Mouse (Mus musculus) midbrain, embryonic 14.5 days (tissue): ENCODE results near the gene Acot8. TPM values are rescaled to one million over a fixed set of nuclear protein-coding genes. Genes with fewer than 3 reads are reported as not detected.

Experiments
- ATAC-seq: fragments of 200-750 bp; cut with Nextera tagmentation; 2 replicates; pipeline ENCODE4 v1.8.0; 2017; ENCODE audit warnings: moderate number of reproducible peaks, moderate library complexity; ENCODE audit not compliant: low FRiP score, low TSS enrichment
- DNase-seq: peaks from one replicate; pipeline ENCODE4 v3.0.0-alpha.2; 2015
- H3K27ac ChIP-seq: fragments of 300-500 bp; sonication (generic); replicated peaks from 2 replicates; pipeline ENCODE4 v1.5.1; 2014; ENCODE audit warnings: mild to moderate bottlenecking, low read depth, low read length, moderate library complexity
- H3K27me3 ChIP-seq: fragments of 300-500 bp; sonication (generic); 2 replicates; pipeline ENCODE4 v1.6.1; 2014; ENCODE audit warnings: low read length, control low read depth, mixed read lengths; ENCODE audit not compliant: control insufficient read depth, insufficient read depth
- H3K36me3 ChIP-seq: fragments of 300-500 bp; sonication (generic); 2 replicates; pipeline ENCODE4 v1.6.1; 2014; ENCODE audit warnings: low read length, control low read depth; ENCODE audit not compliant: control insufficient read depth, insufficient read depth
- H3K4me1 ChIP-seq: fragments of 300-500 bp; sonication (generic); 2 replicates; pipeline ENCODE4 v1.6.1; 2014; ENCODE audit warnings: mild to moderate bottlenecking, antibody characterized with exemption, low read length, control low read depth; ENCODE audit not compliant: control insufficient read depth, insufficient read depth
- H3K4me2 ChIP-seq: fragments of 300-500 bp; sonication (generic); 2 replicates; pipeline ENCODE4 v1.6.1; 2014; ENCODE audit warnings: mild to moderate bottlenecking, low read length, moderate library complexity
- H3K4me3 ChIP-seq: fragments of 300-500 bp; sonication (generic); replicated peaks from 2 replicates; pipeline ENCODE4 v1.5.1; 2014; ENCODE audit warnings: low read depth, low read length
- H3K9ac ChIP-seq: fragments of 300-500 bp; sonication (generic); replicated peaks from 2 replicates; pipeline ENCODE4 v1.6.1; 2014; ENCODE audit warnings: mild to moderate bottlenecking, low read length, moderate library complexity
- H3K9me3 ChIP-seq: fragments of 300-500 bp; sonication (generic); 2 replicates; pipeline ENCODE4 v1.6.1; 2016; ENCODE audit warnings: low read length, control low read depth, mixed read lengths; ENCODE audit not compliant: control insufficient read depth
- WGBS: fragments of 180-500 bp; shearing (Covaris S2); extraction: QIAGEN DNeasy Blood & Tissue Kit; methylation state at CpG from one replicate; pipeline ENCODE4 v1.1.7; 2014; 5-methylcytosine and 5-hydroxymethylcytosine counted together
- polyA plus RNA-seq: library from polyadenylated mRNA; unstranded; fragments of >200 nt; fragmentation: Nextera tagmentation; extraction: Ambion mirVana; gene quantifications from 2 replicates; pipeline ENCODE4 v1.2.1, GENCODE M21; 2014

The Acot8 gene
- polyA plus RNA-seq, 1 experiment from 2014 or later: 17.1 TPM

DNA sequence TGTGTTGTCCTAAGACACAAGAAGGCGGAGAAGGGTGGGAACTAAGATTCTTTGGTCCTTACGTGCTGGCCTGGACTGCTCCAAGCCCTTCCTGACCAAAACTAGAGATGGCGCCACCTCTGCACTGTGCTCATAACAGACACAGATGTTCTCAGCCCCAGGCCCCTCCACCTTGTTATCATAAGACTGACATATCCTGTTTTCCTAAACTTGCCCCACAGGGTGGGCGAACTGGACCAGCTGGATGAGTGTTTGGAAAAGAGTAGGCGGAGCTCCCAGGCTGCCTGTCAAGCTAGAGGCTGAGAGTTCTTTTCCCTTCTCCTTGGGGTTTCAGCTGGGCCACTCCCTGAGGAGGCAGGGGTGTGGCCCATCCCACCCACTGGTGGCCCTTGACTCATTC is 13.0 kb upstream of the Acot8 start:
- H3K4me1 ChIP-seq: peaks cover 5% of the 10 kb centered on the region; the same call in 1 of the 2 replicates
- no peak overlapping the region for H3K9ac ChIP-seq
- WGBS: 80% methylated on average over 5 of the region's 5 CpGs
- DNase-seq (no peak), ATAC-seq (no peak)
- no peak overlapping the region for H3K4me2 ChIP-seq
- H3K36me3 ChIP-seq: peaks cover 31% of the 10 kb centered on the region
- H3K27me3 ChIP-seq: no peaks in the 10 kb centered on the region
- H3K4me3 ChIP-seq: no peak overlapping the region
- no peaks in the 10 kb centered on the region for H3K9me3 ChIP-seq
- H3K27ac ChIP-seq: no peak overlapping the region

DNA sequence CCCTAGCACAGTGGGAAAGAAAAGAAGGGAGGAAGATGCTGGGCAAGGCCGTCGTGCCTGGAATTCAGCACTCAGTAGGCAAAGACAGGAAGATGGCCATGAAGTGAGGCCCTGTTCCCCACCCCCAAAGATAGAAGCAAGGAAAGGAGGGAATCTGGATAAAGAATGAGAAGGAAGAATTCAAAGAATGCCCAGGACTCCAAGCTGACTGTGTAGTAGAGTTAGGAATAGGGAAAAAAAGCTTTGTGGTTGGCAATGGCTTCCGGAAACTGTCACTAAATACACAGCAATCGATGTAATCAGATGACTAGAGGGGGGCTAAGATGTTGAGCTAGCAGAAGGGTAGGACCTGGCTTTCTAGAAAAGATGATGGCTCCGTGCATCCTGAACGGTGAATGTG is 12.5 kb upstream of the Acot8 start:
- no peak overlapping the region for H3K27ac ChIP-seq
- WGBS: 89% methylated on average over 6 of the region's 6 CpGs
- H3K9me3 ChIP-seq: no peaks in the 10 kb centered on the region
- no peak overlapping the region for H3K4me2 ChIP-seq
- H3K36me3 ChIP-seq: peaks cover 33% of the 10 kb centered on the region
- no peaks in the 10 kb centered on the region for H3K27me3 ChIP-seq
- no peak for DNase-seq
- H3K4me1 ChIP-seq: peaks cover 2% of the 10 kb centered on the region; the same call in 1 of the 2 replicates
- no peak overlapping the region for H3K4me3 ChIP-seq
- no peak overlapping the region for H3K9ac ChIP-seq
- no peak for ATAC-seq

DNA sequence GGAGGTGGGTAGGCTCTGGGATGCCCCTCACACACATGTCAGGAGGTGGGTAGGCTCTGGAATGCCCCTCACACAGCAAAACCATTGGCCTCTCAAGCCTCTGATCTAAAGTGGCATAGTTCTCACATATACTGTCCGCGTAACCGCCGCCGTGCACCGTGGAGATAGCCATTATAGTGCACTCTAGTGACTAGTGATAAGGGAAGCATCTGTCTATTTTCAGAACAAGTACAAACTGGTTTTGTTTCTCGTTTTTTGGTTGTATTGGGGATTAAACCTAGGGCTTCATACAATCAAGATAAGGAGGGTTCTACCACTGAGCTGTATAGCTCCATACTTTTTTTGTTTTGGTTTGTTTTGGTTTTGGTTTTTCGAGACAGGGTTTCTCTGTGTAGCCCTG is 11.1 kb upstream of the Acot8 start:
- no peak for DNase-seq
- no peaks in the 10 kb centered on the region for H3K27me3 ChIP-seq
- no peaks in the 10 kb centered on the region for H3K9me3 ChIP-seq
- ATAC-seq: no peak
- H3K4me3 ChIP-seq: no peak overlapping the region
- WGBS: 88% methylated on average over 8 of the region's 8 CpGs
- no peak overlapping the region for H3K9ac ChIP-seq
- H3K4me1 ChIP-seq: no peaks in the 10 kb centered on the region
- peaks cover 23% of the 10 kb centered on the region for H3K36me3 ChIP-seq
- H3K4me2 ChIP-seq: no peak overlapping the region
- no peak overlapping the region for H3K27ac ChIP-seq

DNA sequence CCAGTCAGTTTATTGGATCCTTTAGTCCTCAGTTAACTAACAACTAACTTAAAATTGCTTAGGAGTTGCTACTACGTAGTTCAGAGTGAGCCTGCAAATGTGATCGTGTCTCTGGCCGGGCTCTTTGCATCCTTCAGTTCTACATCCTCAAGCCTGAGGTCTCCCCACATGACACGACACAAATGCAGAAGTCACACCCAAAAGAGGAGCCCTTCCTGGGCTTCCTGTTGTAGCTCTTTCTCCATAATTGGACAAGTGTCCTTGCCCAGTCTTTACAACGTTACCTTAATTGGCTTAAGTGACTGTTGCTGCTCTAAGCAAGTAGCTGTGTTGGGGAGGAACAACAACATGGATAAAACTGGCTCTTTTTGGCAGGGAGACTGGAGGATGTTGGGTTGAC is 10.7 kb upstream of the Acot8 start:
- no peak for ATAC-seq
- 93% methylated on average over 5 of the region's 5 CpGs for WGBS
- Histone ChIP-seq H3K9ac (no peak overlapping the region), H3K4me3 (no peak overlapping the region), H3K4me1 (no peaks in the 10 kb centered on the region), H3K9me3 (no peaks in the 10 kb centered on the region), H3K36me3 (peaks cover 26% of the 10 kb centered on the region), H3K27me3 (no peaks in the 10 kb centered on the region), H3K27ac (no peak overlapping the region), H3K4me2 (no peak overlapping the region)
- no peak for DNase-seq

DNA sequence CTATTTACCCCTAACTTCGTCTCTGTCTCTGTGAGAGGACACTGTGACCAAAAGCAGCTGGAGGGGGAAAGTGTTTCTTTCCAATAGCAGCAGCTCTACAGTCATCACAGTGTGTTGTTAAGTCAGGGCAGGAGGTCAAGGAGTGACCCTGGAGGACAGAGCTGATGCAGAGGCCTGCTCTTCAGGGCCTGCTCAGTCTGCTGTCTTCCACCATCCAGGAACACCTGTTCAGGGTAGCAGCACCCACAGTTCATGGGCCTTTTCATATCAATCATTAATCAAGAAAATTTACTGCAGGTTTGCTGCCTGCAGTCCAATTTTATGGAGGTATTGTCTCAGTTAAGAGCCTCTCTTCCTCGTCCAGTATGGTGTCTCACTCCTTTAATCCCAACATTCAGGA is 8.9 kb upstream of the Acot8 start:
- no peak for DNase-seq
- H3K9ac ChIP-seq: no peak overlapping the region
- 61% methylated on average over 2 of the region's 2 CpGs for WGBS
- no peaks in the 10 kb centered on the region for H3K27me3 ChIP-seq
- no peaks in the 10 kb centered on the region for H3K9me3 ChIP-seq
- ATAC-seq: no peak
- H3K27ac ChIP-seq: no peak overlapping the region
- H3K4me1 ChIP-seq: no peaks in the 10 kb centered on the region
- H3K4me2 ChIP-seq: no peak overlapping the region
- peaks cover 30% of the 10 kb centered on the region for H3K36me3 ChIP-seq
- H3K4me3 ChIP-seq: no peak overlapping the region

DNA sequence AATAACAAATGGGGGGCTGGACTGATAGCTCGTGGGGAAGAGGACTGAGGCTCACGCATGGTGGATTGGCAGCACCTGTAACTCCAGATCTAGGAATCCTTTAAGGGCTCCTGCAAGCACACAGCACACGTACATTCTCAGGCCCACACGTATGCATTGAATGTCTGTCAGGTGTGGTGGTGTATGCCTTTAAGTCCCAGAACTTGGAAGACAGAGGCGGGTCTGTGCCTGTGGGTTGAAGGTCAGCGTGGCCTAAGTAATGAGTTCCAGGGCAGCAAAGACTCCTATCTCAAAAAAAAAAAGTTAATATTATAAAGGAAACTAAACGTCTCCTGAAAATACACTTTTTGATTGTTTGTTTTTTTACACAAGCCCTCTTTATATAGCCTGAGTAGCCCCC is 1.9 kb upstream of the Acot8 start:
- Histone ChIP-seq H3K9me3 (no peaks in the 10 kb centered on the region), H3K4me3 (no peak overlapping the region), H3K4me1 (peaks cover 10% of the 10 kb centered on the region), H3K27ac (no peak overlapping the region), H3K4me2 (peak overlapping the region; percentile 78), H3K36me3 (peaks cover 15% of the 10 kb centered on the region; the same call in 1 of the 2 replicates), H3K27me3 (no peaks in the 10 kb centered on the region), H3K9ac (no peak overlapping the region)
- 89% methylated on average over 7 of the region's 7 CpGs for WGBS
- no peak for DNase-seq
- ATAC-seq: no peak

DNA sequence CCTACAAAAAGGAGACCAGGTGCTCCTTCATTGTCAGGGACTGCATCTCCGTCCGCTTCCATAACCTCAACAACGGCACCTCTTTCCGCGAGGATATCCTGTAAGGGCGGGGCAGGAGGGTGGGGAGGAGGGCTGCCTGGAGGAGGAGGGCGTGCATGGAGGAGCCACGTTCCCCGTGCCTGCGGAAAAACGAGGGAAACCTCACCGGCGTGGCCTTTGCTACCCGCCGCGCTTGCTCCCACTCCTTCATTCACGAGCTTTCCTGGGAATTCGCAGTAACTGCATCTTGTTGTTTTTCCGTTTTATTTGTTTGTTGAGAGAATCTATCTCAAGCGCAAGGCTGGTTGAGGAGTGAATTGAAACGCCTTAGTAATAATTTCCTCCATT is 643 bp upstream of the Acot8 start:
- H3K36me3 ChIP-seq: peaks cover 17% of the 10 kb centered on the region
- peaks cover 10% of the 10 kb centered on the region for H3K4me1 ChIP-seq
- peak overlapping the region; percentile 91 for H3K4me3 ChIP-seq
- H3K9ac ChIP-seq: peak overlapping the region; percentile 70
- ATAC-seq (peak; percentile 53), DNase-seq (no peak)
- H3K9me3 ChIP-seq: no peaks in the 10 kb centered on the region
- peak overlapping the region; percentile 78 for H3K4me2 ChIP-seq
- no peaks in the 10 kb centered on the region for H3K27me3 ChIP-seq
- peak overlapping the region; percentile 82 for H3K27ac ChIP-seq
- 3% methylated on average over 21 of the region's 21 CpGs for WGBS

DNA sequence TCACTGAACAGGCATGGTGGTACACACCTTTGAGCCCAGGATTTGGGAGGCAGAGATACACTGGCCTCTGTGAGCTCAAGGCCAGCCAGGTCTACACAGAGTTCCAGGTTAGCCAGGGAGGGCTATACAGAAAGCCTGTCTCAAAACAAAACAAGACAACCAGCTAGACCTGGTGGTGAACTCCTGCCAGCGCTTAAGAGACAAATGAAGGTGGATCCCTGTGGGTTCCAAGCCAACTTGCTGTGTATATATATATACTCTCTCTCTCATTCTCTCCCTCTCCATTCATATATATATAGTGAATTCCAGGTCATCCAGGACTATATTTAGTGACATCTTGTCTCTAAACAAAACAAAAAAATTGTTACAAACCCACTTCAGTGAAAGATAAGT is 765 bp downstream of the Acot8 start:
- ATAC-seq (no peak), DNase-seq (no peak)
- Histone ChIP-seq H3K9me3 (no peaks in the 10 kb centered on the region), H3K4me3 (peak overlapping the region; percentile 91), H3K4me2 (peak overlapping the region; percentile 71), H3K36me3 (peaks cover 20% of the 10 kb centered on the region), H3K9ac (peak overlapping the region; percentile 61), H3K27ac (peak overlapping the region; percentile 81; the same call in 1 of the 2 replicates), H3K27me3 (no peaks in the 10 kb centered on the region), H3K4me1 (peaks cover 10% of the 10 kb centered on the region)
- 59% methylated on average over 1 of the region's 1 CpGs for WGBS

DNA sequence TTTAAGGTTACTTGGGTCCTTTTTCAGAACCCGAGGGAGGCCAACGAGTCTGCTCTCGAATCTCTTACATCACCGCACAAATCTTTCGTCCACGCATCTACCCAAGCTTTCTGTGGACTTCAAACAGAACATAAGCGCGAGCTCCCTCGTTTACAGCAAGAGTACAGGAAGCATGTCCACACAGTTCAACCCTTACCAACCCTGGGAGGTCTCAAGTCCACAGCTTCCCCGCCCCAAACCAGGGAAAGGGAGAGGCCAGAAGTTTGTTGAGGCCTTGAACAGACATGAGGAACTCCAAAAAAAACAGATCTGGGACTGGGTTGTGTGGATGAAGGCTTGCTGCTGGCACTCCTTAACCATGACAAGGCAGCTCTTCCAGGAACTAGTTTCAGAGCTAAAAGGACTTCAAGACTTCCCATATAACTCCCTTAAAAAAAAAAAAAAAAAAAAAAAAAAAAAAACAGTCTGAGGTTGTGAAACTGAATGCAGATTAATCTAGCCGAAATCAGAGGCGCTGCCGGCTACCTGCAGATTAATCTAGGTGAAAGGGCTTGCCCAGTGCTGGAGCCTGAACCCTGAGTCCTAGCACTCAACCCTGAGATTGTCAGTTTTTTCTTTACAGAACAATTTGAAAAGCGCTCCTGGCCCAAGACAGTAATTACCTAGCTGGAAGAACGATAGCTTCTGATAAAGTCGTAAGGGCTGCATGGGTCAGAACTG is 1.3 kb downstream of the Acot8 start:
- no peak for DNase-seq
- no peak for ATAC-seq
- peak overlapping the region; percentile 61 for H3K9ac ChIP-seq
- H3K4me1 ChIP-seq: peaks cover 10% of the 10 kb centered on the region
- peak overlapping the region; percentile 71 for H3K4me2 ChIP-seq
- peaks cover 18% of the 10 kb centered on the region for H3K36me3 ChIP-seq
- H3K9me3 ChIP-seq: no peaks in the 10 kb centered on the region
- no peaks in the 10 kb centered on the region for H3K27me3 ChIP-seq
- peak overlapping the region; percentile 91; the same call in 1 of the 2 replicates for H3K4me3 ChIP-seq
- WGBS: 93% methylated on average over 16 of the region's 16 CpGs
- no peak overlapping the region for H3K27ac ChIP-seq
